Mouse (Mus musculus): ENCODE data around the gene Bsph1. TPM values are rescaled to one million over a fixed set of nuclear protein-coding genes. Genes with fewer than 3 reads are reported as not detected.

Gene Bsph1
- polyA plus RNA-seq (2012; rRNA removed), result not detected in 2 replicates

GRCm38 (mm10) chr7:13450541-13450940, at the start of gene Bsph1:
Gene Bsph1, plus strand, starts transcription at chr7:13450841.

Other genes with a start within 250 kb of the Bsph1 start
- not detected in 2 replicates for gene Vmn1r89, start 237.8 kb upstream of the Bsph1 start, polyA plus RNA-seq (2012; rRNA removed)
- gene Lig1, start 173.6 kb upstream of the Bsph1 start, polyA plus RNA-seq (2012; rRNA removed), result 34.0 and 39.0 TPM in 2 replicates
- gene Zswim9, start 172.1 kb upstream of the Bsph1 start, polyA plus RNA-seq (2012; rRNA removed), result 7.8 and 8.9 TPM in 2 replicates
- 2.0 and 2.1 TPM in 2 replicates for gene Pla2g4c, start 126.2 kb upstream of the Bsph1 start, polyA plus RNA-seq (2012; rRNA removed)
- 0.43 and 0.56 TPM in 2 replicates for gene Cabp5, start 52.7 kb upstream of the Bsph1 start, polyA plus RNA-seq (2012; rRNA removed)
- not detected in 2 replicates for gene Bsph2, start 120.2 kb downstream of the Bsph1 start, polyA plus RNA-seq (2012; rRNA removed)
- gene Sult2a5, start 173.1 kb downstream of the Bsph1 start, polyA plus RNA-seq (2012; rRNA removed), result not detected in 2 replicates

Measured in central nervous system, embryonic 18 days (tissue).